Mouse (Mus musculus) spleen, postnatal 36 days (tissue): Measurements from ENCODE around the gene Ubald2.
"Not testable (repeated sequence)": the region's sequence is repeated elsewhere in the genome, so short reads cannot be mapped to it uniquely, and the experiment has no call there.

ENCODE experiments used
- DNase-seq, 2 experiments: peaks; one replicate each; pipeline ENCODE4 v3.0.0; 2022; ENCODE audit warnings: low spot score in 2 of 2, mixed read lengths in 1 of 2

The Ubald2 gene

DNA sequence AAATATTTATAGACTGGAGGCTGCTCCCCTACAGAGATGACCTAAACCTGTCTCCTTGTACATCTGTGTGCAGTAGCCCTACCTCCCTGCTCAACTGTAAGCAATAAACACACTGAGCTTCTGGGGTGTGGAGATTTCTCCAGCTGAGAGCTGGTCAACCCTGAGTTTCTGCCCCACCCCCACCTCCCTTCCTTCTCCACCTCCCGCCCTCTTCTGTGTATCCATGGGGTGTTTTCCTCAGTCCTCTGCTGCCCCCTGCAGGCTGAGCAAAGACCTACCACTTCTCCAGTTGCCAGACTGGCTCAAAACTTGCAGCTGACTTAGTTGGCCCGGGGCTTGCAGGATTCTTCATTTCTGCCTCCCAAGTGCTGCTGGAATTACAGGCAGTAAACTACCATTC is 29.9 kb downstream of the Ubald2 start:
- peak; percentile 67 to 76 for DNase-seq

DNA sequence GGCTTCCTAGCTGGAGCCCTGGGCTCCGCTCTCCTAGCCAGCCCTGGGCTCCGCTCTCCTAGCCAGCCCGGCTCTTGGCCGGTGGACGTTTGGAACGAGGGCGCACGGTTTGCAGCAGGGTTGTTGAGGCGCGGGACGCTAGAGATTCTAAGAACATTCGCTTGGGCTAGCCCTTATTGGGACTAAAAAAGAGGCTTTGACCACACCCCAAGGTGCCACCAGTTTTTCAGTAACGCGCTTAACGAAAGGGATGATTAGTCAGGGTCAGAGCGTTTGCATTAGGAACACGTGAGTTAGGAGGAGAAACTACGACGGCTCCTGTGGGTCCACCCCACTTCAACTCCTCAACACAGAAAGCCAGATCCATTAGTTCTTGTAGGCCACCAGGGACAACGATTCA is 32.2 kb downstream of the Ubald2 start, which contains the start of gene Qrich2:
TSS of gene Qrich2 (minus strand) at position 101 of the 400 bp plus-strand sequence.
- DNase-seq, result no peak

DNA sequence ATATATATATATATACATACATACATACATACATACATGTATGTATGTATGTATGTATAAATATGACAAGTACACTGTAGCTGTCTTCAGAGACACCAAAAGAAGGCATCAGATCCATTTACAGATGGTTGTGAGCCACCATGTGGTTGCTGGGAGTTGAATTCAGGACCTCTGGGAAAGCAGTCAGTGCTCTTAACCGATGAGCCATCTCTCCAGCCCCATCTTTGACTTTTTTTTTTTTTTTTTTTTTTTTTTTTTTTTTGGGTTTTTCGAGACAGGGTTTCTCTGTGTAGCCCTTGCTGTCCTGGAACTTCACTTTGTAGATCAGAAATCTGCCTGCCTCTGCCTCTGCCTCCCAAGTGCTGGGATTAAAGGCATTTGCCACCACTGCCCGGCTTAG is 34.4 kb downstream of the Ubald2 start:
- DNase-seq, result not testable (repeated sequence)

DNA sequence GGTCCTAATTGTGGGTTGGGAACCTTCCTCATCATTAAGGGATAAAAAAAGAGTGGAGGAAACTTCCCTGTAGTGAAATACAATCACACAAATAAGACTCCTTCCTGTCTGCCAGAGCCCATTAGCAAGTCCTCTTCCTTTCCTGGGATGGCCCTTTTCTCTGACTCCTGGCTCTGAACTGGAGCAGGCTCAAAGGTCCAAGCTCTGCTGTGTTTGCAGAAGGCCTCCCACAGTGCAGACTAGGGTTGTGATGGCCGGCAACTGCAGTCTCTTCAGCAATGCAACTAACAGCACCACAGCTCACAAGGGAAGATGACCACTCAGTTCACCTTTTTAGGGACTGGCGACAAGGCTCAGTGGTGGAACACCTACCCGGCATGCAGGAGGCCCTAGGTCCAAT is 36.4 kb downstream of the Ubald2 start:
- no peak for DNase-seq

DNA sequence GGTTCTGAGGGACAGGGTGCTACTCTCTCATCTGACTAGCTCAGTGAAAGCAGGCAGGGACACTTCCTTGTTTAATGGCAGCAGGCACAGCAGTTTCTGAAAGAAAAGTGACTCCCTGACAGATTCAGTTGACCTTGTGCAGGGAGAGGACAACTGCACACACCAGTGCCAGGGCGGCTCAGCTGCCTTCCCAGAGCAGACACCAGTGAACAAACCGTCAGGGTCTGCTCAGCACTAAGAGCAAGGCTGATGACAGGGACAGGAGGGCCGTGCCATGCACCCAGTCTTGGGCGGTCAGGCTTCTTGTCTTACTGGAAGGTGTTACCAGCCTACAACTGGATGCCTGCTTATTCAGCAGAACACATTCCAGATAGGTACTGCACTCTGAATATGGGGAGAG is 37.0 kb downstream of the Ubald2 start:
- no peak for DNase-seq

DNA sequence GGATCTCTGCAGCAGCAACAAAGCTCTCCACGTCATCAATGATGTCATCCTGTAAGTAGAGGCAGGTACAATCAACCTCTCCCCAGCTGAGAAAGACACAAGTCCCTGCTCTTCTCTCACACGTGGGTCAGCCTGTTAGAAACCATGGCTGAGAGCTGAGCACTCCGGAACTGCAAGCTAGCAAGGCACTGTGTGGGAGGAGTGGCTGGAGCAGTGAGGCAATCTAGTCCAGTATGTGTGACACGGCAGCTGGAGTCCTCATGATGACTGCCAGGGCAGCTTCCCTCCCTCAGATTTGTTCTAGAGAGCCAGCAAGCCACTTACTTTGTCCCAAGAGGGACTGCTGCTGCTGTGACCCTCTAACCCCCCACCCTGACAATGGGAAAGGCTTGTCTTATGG is 38.4 kb downstream of the Ubald2 start:
- no peak for DNase-seq

DNA sequence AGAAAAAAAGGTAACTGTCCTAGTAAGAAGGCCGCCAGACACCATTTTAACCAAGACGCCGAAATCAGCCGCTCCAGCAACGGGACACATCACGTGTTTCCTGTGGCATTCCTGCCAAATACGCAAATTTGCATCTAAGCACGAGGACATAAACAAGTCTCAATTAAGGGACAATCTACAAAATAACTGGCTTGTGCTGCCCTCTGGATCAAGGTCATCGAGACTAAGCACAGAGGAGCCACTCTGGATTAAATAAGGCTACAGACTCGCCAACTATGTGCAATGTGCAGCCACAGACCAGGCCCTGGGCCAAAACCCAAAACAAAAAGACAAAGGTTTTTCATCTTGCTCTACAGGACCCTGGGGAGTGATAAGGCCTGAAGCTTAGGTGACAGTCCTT is 42.1 kb downstream of the Ubald2 start:
- DNase-seq, result no peak

DNA sequence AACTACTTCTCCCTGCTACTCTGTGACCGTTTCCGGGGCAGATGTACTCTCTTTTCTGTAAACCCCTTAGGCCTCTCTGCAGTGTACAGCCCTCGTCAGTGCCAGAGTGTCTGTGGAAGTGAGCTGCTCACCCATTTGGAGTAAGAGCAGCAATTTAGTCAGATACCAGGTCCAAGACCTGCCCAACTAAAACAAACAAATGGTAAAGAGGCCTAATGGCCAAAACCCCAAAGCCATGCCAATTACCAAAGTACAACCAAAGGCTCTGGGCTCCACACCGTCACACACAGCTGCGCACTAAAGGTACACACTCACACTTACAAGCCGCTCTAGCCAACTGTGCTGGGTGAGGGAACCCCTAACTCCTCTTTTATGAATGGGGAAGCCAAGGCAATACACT is 42.8 kb downstream of the Ubald2 start:
- no peak for DNase-seq

DNA sequence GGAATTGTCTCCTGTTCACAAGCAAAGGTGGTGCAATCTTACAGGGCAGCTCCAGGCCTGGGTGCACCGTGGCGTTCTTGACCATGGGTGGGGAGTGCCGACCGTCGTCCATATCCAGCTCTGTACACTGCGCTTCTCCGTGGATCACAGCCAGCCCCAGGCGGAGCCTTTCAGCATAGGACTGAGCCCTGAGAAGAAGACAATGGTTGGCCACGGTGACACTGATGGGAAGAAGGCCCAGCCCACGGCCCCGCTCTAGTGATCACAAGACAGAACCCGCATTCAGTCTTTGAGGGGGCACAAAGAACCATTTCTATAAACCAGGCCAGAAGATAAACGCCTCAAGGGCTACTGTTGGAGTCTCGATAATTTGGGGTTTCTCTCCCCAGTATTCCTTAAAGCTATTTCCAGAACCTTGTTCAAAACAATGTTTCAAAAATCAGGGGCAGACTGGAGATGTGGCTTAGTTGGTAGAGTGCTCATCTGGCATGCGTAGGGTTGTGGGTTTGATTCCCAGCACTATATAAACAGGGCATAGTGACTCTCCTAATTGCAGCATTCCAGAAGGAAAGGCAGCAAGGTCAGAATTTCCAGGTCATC is 43.4 kb downstream of the Ubald2 start:
- no peak for DNase-seq

DNA sequence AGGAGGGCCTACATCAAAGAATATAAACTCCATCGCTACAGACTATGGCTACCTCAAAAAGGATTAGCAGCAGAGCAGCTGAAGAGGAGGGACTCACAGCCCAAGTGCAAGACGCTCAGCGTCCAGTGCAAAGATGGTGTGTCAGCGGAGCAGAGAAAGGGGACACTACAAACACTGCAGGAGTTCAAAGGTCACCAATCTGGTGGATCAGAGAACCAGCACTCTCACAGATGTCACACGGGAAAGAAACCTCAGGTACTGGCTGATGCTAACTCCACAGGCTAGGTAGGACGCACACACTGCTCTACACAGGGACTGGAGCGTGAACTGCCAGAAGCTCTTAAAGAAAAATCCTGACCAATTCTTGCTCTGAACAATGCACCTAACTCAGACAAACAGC is 45.1 kb downstream of the Ubald2 start:
- DNase-seq, result no peak

DNA sequence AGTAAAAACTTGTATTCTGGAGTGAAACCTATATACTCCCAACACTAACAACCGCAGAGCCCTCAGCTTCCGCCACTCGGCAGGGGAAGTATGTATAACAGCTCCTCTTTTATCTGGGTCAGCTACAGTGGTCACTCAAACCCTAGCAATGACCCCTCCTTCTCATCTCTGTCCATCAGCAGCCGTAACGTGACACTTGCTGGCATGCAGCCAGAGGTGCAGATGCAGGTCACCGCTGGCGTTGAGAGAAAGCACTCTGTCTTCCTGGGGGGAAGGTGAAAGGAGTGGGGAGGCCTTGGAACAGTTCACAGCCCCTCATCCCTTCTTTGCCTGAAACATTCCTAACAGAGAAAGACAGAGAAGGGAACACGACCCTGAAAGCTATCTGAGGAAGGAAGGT is 45.9 kb downstream of the Ubald2 start:
- no peak for DNase-seq

DNA sequence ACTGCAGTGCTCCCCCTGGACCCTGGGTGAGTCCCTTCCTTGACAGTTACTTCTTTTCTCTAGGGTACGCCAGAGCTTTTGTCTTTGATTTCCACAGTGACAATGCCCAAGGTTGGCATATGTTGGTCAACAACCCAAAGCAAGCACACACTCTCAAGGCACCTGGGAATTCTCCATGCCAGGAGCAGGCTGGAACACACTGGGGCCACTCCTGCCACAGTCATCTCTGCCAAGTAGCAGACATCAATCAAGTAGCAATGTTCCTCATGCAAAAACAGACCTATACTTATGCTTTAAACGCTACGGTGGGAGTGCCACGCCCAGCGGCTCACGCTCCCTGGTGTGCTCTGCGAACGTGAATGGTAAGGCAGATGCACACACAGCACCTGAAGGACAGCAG is 47.1 kb downstream of the Ubald2 start:
- no peak for DNase-seq

DNA sequence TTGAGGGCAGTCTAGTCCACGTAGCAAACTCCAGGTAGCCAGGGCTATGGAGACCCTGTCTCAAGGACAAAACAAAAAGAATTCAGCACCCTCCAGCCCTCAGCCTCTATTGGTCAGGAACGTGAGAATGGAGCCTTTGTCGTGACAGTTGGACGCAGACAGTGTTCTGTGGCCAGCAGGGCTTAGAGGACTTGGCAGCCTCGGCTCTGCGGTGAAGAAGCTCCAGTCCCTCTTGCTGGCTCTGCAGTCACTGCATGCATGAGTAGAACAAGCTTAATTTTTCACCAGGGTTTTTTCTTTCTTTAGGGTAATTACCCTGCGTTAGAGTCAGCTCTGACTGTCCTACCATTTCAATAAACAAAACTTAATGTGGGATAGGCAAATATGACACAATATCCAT is 47.9 kb downstream of the Ubald2 start:
- DNase-seq, result no peak

DNA sequence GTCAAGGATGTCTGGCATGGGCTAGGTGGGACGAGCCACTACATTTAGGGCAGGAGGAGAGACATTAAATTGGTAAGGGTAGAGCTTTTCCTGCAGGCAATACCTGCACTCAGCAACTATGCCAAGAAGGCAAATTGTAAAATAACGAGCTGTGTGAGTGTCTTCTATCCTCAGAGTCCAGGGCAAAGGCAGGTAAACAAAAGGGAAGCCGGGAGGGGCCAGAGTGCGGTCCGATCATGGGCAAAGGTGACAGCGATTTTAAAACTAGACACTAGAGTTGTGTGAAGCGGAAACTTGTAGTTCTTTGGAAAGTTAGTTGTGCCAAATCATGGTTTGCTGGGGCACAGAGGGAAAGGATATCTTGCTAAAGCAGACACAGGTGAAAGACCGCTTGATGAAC is 50.4 kb downstream of the Ubald2 start:
- DNase-seq, result no peak

DNA sequence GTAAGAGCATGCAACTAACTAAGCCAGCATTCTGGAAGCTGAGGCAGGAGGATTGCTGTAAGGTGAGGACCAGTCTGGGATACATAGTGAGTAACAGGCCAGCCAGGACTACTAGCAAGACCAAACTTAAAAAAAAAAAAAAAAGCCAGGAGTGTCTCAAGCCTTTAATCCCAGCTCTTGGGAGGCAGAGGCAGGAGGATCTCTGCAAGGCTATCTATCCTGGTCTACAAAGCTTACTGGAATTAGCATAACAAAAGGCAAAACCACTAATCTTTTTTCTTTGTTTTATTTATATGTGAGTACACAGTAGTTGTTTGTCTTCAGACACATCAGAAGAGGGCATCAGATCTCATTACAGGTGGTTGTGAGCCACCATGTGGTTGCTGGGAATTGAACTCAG is 54.3 kb downstream of the Ubald2 start:
- no peak for DNase-seq
